Mouse (Mus musculus) erythroid progenitor cell, adult 5-6 weeks (primary cell): ENCODE measurements around the gene Gm527. TPM values are rescaled to one million over a fixed set of nuclear protein-coding genes. Genes with fewer than 3 reads are reported as not detected.

Experiments used
- ATAC-seq: replicated peaks from 2 replicates; pipeline ENCODE4 v1.8.0; 2016; ENCODE audit warnings: moderate number of reproducible peaks, mild to moderate bottlenecking, moderate TSS enrichment, inconsistent platforms; ENCODE audit not compliant: poor library complexity, low FRiP score, severe bottlenecking
- total RNA-seq, 2 experiments: library from RNA; stranded (forward) in 1 of 2; stranded (reverse) in 1 of 2; fragments of 150-400 nt in 1 of 2; fragments of 186-747, 209-891 nt in 1 of 2; gene quantifications; 2 replicates each; pipeline versions ENCODE4 v1.2.3 to v1.2.4; 2015 to 2017; ENCODE audit warnings: low replicate concordance in 2 of 2

The Gm527 gene
- total RNA-seq (2015; ENCODE audit: low replicate concordance) (3.2 TPM in 1 of 2 replicates, not detected in the other), total RNA-seq (2017; ENCODE audit: low replicate concordance) (1.3 TPM in 1 of 2 replicates, not detected in the other)

GRCm38 (mm10) chr12:64917578-64918471 is at the start of gene Gm527:
Gene Gm527 (plus strand): TSS chr12:64917906.
- peak; percentile 100 for ATAC-seq

- no peak for ATAC-seq
These were observed 46.6 kb upstream of the Gm527 start for GRCm38 (mm10) chr12:64871103-64871502.

- peak; percentile 73 for ATAC-seq
These were observed 20.5 kb upstream of the Gm527 start for GRCm38 (mm10) chr12:64897060-64897730.

GRCm38 (mm10) chr12:64902506-64902905 is 15.2 kb upstream of the Gm527 start:
- no peak for ATAC-seq

- ATAC-seq: no peak
These were observed 14.5 kb upstream of the Gm527 start for GRCm38 (mm10) chr12:64903186-64903585.

GRCm38 (mm10) chr12:64912996-64913395 is 4.7 kb upstream of the Gm527 start:
- no peak for ATAC-seq

GRCm38 (mm10) chr12:64916735-64917134 is 971 bp upstream of the Gm527 start:
- ATAC-seq: no peak

GRCm38 (mm10) chr12:64937493-64937892 is 19.8 kb downstream of the Gm527 start:
- ATAC-seq: 0 out of 2 replicates have a peak, but pooled peaks have one; percentile 57

GRCm38 (mm10) chr12:64964560-64964959 is 46.9 kb downstream of the Gm527 start:
- ATAC-seq: no peak

- ATAC-seq: peak; percentile 89
These were observed 47.7 kb downstream of the Gm527 start, which contains the start of the genes Klhl28 and Togaram1 for GRCm38 (mm10) chr12:64965124-64966026. Gene Klhl28 (minus strand): TSS chr12:64965534. Gene Togaram1 (plus strand): TSS chr12:64965804.

GRCm38 (mm10) chr12:64966101-64966631 is 48.5 kb downstream of the Gm527 start:
- ATAC-seq: peak; percentile 39

- ATAC-seq: no peak
These were observed 49.1 kb downstream of the Gm527 start for GRCm38 (mm10) chr12:64966652-64967435.

- no peak for ATAC-seq
These were observed 49.8 kb downstream of the Gm527 start for GRCm38 (mm10) chr12:64967470-64967869.

- ATAC-seq: no peak
These were observed 50.4 kb downstream of the Gm527 start for GRCm38 (mm10) chr12:64968067-64968466.

GRCm38 (mm10) chr12:64971399-64971798 is 53.7 kb downstream of the Gm527 start:
- ATAC-seq: no peak

- ATAC-seq: no peak
These were observed 54.4 kb downstream of the Gm527 start for GRCm38 (mm10) chr12:64972063-64972462.
